Mouse (Mus musculus): ENCODE measurements at regions not wholly inside any gene's neighbourhood (a gene's known extent, or its start where the extent isn't known, plus 50 kb on each side); places are given as distances from the start of the nearest gene placed in this dataset.

DNA sequence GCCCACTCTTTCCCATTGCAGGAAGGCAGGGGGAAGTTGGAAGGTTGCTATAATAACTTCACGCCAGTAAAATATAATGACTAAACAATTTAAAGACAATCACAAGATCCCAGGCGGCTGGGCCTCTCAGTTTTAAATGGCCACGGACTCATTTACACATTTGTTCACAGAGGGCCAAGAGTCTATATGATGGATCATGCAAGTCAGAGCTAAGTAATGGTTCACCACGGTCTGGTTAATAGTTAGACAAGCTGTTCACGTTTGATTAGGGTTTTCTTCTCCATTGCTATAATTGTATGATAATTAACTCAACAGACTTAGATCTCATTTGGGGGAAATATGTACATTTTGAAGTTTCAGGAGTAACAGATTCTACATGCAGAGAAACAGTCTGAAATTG, 170.0 kb downstream of the Ppargc1a start:
- DNase-seq (ENCODE audit: low spot score) = no peak

DNA sequence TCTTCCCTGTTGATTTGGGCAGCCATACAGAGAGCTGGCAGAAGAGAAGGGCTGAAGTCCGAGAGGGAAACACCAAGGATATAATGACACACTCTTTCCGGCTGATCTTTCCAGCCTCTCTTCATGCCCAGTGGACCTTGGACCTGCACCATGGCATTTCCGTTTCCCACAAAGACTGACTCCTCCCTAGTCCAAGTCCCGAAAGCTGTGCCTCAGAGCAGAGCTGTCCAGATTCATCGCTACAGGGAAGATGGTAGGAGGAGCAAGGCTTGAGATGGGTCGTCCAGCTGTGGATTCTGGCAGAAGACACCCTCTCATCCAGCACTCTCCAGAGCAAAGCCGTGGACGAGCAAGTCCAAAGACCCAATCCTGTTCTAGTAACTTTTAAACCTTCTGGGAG, 176.2 kb downstream of the Ppargc1a start:
- DNase-seq (ENCODE audit: low spot score) = peak; percentile 7

DNA sequence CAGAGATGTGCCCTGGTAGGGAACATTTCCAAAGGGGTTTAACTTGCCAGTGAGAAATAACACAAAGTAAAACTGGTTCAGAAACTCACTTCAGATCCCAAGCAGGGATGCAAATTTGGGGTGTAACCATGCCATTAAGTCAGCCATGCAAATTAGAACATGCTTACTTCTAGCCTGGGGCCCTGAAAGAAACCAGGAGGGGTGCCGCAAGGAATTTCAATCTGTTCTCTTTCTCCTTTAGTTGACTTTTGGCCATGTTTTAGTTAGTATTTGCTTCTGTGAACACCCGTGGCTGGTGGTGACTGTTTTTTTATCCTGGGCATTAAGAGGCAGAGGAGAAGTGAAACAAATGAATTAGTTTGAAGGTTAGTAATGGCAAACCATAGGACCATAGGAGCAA, 179.8 kb downstream of the Ppargc1a start:
- DNase-seq (ENCODE audit: low spot score) = no peak

DNA sequence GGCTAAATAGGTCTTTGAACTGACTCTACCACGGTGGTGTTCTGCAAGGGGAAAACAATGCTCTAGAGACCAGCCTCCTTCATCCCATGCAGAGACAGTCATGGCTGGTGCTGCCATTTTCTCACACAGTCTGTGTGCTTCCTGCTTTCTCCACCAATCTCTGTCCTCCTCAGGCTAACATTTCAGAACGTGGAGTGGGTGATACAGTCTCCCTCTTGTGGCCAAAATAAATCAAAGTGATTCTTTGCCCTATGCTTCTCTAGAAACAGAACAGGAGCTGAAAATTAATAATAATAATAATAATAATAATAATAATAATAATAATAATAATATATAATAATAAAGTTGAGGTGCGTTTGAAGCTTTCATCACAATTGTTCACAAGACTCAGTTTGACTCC, 181.1 kb downstream of the Ppargc1a start:
- no peak for DNase-seq (ENCODE audit: low spot score)

DNA sequence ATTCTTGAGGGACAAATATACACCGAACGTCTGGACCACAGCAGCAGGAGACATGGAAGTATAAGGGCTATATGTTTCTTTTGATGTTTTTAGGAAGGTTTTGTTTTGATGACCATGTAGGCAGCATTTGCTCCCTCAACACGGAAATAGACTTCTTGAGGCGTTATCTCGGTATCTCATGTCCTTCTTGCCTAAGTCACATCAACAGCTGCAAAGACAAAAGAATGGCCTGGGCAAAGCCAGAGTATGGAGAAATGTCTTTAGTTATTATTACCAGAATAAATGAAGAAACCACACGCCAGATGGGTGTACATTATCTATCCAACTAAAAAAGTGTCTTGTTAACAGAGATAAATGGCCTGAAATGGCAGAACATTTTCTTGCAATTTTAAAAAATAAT, 183.2 kb downstream of the Ppargc1a start:
- no peak for DNase-seq (ENCODE audit: low spot score)

DNA sequence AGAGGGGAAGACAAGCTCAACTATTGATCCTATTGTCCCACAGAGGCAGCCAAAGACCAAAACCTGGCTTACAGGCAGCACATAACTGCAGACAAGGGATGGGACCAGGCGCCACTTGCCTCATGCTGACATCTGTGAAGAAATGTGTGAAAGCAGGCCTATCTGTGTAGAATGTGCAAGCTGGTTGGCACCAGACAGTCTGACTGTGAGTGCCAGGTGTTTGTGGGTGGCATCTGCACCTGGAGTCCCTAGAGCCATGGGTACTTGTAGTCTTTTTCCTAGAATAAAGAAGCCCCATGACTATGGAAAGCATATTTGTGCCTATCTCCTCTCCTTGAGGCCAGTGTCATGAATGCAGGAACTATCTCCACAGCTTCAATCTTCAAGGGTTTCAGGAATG, 208.4 kb downstream of the Ppargc1a start:
- no peak for DNase-seq (ENCODE audit: low spot score)

DNA sequence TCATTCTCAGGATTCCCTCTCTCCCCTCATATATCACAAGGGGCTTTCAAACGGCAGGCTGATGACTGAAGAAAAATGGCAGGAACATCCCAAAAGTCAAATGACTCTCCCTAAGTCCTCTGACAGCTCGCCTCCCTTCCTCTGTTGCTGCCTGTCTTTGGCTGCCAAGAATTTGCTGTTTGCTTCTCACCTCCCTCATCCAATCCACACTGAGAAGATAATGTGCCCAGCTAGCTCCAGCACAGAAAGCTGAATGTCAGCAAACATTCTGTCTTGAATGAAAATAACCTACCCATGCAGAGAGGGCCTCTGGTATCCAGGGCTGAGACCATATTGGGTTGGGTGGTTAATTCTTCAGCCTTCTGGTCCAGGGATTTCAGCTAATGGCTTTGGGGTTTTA, 219.3 kb downstream of the Ppargc1a start:
- no peak for DNase-seq (ENCODE audit: low spot score)

DNA sequence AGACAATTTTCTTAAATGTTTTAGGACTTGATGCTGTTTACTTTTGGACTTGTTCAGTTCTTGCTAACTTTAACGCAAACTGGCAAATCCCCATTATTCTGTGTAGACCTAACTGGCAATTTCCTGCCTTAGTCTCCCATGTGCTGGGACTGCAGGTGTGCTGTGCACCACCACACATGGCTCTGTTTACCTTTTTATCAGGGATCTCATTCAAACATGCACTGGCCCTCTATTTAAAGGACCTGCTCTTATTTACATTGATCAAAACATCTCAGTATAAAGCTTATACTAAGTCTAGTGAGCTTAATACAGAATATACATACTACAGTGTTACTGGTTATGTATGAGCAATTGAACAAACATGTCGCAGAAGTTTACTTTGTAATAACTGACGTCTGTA, 238.4 kb downstream of the Ppargc1a start:
- no peak for DNase-seq (ENCODE audit: low spot score)

DNA sequence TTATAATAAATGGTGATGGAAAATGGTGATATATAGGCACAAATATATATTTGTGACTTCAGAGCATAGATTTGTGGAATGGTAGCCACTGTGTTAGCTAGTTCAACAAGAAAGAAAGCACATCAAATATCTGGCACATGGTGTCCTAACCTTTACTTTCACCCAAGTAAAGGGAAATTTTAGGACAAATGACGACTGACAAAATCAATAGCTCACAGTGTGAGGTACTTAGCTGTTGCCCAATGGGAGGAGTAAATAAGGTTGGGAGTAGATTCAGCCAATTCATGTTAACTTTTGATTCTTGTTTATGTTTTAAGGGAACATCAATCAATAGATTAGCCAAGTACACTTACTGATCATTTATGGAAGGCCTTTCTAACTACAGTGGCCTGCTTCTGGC, 278.3 kb downstream of the Ppargc1a start:
- DNase-seq (ENCODE audit: low spot score) = no peak

DNA sequence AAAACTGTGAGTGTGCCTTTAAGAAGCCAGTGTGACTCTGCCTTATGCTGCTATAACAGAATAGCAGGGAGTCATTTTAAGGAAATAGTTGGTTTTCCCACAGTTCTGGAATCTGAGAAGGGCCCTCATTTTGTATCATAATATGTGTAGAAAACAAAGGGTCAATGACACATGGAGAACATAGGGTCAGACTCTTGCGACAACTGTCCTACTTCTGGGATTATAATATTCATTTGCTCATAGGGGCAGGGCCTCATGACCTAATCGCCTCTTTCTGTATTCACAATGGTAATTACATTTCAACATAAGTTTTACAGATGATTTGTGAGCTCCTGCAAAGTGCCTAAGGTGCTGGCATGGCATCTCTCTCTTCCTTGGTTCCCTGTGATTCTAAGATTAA, 279.3 kb downstream of the Ppargc1a start:
- DNase-seq (ENCODE audit: low spot score) = no peak

DNA sequence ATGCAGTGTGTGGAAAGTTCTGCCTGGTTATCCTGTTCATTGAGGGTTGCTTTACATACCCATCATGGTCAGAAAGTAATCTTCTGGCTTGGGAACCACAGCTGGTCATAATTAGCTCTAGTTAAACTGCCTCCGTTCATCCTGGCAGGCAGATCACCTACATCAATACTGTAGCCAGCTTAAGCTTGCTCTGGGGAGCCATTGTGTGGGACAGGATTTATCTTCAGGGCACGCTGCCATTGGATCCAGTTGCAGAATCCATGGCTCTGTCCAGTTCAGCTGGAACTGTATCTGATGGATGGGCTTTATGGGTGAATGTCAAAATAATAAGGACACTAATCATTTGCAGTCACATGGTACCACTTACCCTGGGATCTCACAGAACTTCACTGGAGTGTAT, 326.4 kb downstream of the Ppargc1a start:
- DNase-seq (ENCODE audit: low spot score) = no peak

DNA sequence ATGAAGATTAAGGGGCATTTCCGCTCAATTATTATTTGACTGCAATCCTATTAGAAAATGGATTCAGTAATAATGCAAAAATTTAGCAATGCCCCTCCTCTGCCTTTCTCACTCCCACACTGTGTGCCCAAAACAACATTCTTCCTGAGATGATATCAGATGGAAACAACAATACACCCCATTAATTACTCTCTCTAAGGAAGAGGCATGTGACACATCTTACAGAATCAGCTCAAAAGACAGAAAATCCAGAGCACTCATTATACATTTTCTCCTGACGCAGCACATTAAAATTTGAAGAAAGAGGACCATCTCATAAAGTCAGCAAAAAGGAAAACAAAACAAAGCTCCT, 333.5 kb downstream of the Ppargc1a start:
- no peak for DNase-seq (ENCODE audit: low spot score)

DNA sequence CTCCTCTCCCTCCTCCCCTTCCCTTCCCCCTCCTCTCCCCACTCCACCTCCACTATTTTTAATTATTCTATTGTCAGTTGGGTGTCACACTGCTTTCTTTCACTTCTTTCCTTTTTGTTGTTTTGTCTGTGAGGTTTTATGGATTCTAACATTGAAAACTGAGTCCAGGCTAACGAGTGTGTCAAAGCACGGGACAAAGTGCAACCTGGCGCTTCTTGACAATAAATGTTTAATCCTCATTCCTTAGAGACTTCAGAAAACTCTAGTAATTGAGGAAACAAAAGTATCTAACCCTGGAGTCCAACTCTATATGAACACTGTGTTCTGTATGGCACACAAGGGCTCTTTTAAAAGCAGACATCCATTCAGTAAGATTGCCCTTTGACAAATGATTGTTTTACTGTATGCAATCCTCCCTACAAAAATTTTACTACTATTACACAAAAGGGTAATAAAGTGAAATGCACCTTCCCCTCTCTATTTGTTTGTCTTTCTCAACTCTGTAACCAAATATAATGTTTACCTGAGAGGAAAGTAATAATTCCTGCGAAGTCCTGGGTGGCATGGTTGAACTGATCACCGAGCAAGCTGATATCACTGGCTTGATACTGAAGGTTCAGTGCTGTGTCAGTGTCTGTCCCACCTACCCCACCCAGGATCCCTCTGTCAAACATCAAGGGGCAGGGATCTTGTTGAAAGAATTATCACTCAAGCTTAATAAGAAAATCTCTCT, 334.1 kb downstream of the Ppargc1a start:
- DNase-seq (ENCODE audit: low spot score) = no peak

DNA sequence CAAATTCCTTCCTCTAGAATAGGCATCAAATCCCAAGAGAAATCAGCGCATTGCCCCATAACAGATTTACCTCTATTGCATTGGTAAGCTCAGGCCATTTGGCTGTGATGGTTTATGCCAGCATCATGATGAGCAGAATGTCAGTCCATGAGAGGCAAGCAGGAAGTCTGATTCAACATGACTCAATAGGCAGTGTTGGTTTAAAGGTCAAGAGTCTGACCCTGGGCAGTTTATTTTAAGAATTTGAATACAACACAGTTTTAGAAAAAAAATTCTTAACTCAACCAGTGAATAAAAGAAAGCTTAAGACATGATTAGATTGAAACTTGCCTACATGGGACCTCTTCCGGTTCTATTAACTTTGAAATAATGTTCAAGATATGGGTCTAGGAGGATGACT, 337.7 kb downstream of the Ppargc1a start:
- DNase-seq (ENCODE audit: low spot score) = no peak

DNA sequence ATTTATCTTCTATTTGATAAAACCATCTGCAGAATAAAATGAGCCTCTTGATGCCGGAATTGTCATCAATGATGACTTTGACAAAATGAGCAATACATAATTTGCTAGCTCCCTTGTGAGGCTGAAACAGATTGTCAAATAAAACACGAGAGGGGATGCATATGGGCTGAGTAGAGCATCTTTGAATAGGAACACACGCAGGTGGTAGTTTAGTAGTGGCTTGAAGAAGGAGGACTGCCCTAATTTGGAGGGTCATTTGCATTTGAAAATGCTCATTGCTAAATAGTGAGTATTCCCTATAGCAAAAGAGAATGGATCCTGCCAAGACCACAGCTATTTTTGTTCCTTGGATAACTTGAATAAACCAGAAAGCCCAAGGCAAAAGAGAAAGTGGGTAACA, 339.5 kb downstream of the Ppargc1a start:
- no peak for DNase-seq (ENCODE audit: low spot score)

DNA sequence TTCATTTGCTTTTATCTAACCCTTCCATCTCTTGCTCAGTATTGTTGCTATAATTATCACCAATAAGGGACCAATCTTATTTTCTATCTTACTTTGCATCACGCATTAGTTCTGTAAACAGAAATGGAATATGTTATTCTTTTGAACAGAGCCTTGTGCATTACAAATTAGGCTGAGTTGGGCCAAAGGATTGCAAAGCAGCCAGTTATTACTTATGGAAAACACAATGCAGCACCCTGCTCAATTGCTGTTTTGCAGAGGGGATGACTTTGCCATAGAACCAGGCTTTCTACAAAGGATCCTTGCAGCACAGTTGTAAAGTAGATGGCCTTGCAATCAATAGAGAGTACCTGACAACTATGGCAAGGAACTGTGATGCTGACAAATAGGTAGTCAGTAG, 364.3 kb downstream of the Ppargc1a start:
- no peak for DNase-seq (ENCODE audit: low spot score)

DNA sequence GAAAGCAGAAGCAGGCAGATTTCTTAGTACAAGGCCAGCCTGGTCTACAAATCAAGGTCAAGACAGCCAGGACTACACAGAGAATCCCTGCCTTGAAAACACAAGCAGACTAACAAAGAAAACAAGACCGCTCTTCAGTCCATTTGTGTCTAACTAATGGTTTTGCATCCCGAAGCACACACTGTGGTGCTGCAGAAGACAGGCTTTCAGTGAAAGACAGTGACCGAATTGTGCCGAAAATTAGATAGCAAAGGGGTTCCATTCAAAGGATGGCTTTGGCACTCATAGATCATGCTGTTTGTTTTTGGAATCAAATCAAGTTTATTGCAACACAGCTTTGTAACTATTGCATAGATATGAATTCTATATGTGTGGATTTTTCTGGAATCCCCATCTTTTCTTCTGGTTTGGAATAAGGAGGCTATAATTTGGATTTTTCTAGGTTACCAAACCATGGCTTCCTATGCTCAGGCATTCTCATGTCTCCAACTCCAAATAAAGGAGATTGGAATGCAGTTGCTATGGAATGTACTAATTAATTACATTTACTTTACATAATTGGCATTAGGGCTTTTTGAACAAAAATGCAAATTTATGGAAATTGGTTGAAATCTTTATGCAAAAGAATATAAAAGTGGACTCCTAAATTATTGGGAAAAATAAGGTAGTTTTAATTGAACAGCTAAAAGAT, 364.9 kb downstream of the Ppargc1a start:
- no peak for DNase-seq (ENCODE audit: low spot score)

DNA sequence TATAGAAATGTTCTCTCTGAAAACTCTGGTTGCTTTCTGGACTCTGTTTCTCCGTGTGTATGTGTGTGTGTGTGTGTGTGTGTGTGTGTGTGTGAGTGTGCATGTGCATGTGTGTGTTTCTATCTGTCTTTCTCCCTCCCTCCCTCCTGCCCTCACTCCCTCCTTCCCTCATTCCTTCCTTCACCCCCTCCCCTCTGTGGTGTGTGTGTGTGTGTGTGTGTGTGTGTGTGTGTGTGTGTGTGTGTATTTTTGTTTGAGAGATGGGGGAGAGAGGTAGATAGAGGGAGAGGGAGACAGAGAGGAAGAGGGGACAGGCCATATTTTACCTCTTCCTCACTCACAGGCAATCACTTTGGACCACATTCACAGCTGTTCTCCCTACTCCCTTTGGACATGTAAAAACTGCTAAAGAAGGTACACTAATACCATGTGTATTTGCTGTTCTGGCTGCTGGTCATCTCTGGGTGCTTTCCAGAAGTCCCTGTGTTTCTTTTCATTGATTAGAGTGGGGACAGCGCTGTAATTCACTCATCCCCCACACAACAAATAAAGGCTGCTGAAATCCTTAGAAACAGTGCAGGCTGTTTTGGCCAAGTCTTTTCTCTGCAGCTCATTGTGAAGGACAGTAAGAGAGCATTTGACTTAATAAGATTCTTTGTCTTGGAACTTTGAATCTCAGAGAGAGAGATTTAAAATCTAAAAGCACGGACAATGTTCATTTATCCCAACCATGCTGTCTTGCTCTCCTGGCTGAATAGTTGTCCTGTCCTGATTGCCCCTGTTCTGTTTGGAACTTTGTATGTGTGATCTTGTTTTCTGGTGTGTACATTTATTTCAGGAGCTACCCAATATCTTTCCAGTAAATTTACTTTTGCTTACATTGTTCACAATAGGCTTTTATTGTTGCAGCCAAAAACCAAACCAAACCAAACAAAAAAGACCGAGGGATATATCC, 370.9 kb downstream of the Ppargc1a start:
- DNase-seq (ENCODE audit: low spot score) = no peak

DNA sequence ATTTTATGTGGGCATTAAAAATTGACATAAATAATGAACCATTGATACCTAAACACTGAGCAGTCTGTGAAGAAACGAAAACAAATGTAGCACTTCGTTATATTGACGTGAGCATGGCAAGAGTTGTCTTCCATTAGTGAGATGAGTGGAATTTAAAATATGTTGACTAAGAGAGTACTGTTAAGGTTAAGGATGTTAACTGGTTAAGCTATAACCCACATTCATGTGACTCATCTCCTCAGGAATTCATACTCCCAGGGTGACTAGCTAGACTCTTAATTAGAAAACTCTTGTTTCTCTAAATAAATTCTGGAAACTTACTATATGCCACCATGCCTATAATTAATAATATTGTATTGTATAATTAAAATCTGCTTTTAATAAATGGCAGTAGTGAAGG, 376.9 kb downstream of the Ppargc1a start:
- no peak for DNase-seq (ENCODE audit: low spot score)

DNA sequence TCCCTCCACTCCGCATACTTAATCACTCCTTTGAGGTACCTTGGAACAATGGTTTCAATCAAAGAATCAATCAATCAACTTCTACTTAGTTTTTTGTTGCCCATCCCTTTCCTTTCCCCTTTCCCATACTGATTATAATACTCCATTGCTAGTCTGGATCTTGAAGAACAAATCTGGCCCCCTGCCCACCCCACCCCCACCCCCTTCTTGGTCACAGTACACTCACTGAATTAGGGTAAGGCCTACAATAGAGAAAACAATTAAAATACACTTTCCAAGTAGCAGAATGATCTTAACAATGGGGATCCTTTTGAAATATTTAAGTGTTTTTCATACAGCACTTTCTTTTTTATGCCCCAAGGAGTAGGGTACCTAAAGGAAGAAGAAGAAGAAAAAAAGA, 397.7 kb downstream of the Ppargc1a start:
- DNase-seq (ENCODE audit: low spot score) = no peak

DNA sequence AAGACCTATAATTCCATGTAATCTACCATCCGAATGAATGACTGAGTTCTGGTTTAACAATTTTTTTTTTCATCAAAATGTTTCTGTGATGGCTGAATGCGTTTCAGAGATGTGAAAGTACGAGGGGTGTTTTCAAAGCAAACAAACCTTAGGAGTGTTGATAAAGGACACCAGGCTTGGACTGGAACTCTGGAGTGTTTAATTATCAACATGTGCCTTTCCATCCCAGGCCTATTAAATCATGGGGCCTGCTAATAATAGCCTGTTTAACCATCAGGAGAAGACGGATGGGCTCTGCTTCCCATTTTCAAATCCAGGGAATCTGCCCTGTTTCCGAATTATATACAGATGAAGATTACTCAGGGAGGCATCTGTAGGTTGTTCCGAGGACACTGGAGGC, 399.3 kb downstream of the Ppargc1a start:
- no peak for DNase-seq (ENCODE audit: low spot score)

DNA sequence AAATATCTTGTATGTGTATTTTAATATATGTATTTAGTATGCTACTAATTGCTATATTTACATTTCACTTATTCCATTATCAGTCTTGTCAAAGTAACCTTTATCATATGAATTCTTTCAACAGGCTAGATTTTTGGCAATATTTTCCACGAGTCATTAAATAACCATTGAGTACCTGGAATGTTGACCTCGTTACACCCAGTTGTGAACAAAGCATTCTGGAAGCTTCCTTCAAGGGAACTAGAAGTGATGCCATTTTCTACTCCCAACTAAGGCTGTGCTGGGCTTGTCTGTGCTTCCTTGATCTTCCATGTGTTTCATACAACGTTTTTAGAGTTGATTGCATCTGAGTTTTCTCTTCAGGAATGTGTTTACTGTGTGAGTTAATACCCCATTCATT, 410.6 kb downstream of the Ppargc1a start:
- DNase-seq (ENCODE audit: low spot score) = no peak

DNA sequence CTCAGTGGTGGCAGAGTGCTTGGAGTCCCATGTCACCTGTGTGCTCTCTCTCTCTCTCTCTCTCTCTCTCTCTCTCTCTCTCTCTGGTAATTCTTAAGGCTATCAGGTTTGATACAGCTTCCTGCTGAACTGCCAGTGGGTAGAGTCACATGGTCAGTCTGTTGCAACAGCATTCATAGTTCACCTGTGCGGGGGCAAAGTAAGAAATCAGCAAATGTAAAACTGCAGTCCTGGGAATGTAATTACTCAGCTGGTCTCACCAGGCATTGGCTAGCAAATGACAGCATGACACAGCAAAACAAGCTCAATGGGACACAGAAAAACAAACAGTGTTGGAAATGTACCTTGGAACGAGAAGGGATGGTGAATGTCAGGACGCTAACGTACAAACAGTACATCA, 422.7 kb downstream of the Ppargc1a start:
- DNase-seq (ENCODE audit: low spot score) = no peak
